Mouse (Mus musculus) erythroid progenitor cell, adult 5-6 weeks (primary cell): ENCODE measurements around the gene Vps37b. TPM values are rescaled to one million over a fixed set of nuclear protein-coding genes. Genes with fewer than 3 reads are reported as not detected.

ENCODE experiments used
- ATAC-seq: replicated peaks from 2 replicates; pipeline ENCODE4 v1.8.0; 2016; ENCODE audit warnings: moderate number of reproducible peaks, mild to moderate bottlenecking, moderate TSS enrichment, inconsistent platforms; ENCODE audit not compliant: poor library complexity, low FRiP score, severe bottlenecking
- total RNA-seq, 2 experiments: library from RNA; stranded (forward) in 1 of 2; stranded (reverse) in 1 of 2; fragments of 150-400 nt in 1 of 2; fragments of 186-747, 209-891 nt in 1 of 2; gene quantifications; 2 replicates each; pipeline versions ENCODE4 v1.2.3 to v1.2.4; 2015 to 2017; ENCODE audit warnings: low replicate concordance in 2 of 2

The Vps37b gene
- total RNA-seq, 2 experiments from 2014 or later, result 9.6 to 15.5 TPM

DNA sequence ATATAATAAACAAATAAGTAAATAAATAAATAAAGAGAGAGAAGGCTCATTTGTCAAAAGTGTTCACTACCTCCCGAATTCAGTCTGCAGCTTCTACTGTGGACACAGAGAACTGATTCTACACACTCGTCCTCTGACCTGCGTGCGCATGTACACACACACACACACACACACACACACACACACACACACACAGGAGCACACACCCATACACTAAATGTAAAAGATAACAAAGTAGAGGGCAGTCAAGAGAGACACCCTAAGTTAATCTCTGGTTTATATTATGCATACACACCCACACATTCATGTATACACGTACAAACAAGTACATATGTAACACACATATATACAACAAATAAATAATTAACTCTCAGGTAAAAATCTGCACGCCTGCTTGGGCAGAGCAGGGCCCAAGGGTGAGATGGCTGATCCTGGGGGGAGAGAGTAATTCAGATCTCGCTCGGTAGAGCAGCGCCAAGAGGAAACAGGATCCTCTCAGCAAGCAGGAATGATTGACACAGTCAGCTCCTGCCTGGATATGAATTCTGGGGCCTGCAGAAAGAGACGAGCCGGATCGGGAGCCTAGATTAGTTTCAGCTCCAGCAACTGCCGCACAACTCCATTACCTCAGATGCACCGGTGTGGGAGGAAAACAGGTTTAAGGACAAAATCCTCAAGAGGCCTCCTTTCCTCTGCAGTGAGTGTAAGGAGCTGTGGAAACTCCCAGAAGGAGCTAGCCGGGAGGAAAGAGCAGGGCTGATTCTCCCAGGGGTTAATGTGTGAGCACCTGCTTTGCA lies 17.4 kb upstream of the Vps37b start:
- no peak for ATAC-seq

GRCm38 (mm10) chr5:124046741-124047401 lies 14.8 kb upstream of the Vps37b start:
- ATAC-seq, result no peak

DNA sequence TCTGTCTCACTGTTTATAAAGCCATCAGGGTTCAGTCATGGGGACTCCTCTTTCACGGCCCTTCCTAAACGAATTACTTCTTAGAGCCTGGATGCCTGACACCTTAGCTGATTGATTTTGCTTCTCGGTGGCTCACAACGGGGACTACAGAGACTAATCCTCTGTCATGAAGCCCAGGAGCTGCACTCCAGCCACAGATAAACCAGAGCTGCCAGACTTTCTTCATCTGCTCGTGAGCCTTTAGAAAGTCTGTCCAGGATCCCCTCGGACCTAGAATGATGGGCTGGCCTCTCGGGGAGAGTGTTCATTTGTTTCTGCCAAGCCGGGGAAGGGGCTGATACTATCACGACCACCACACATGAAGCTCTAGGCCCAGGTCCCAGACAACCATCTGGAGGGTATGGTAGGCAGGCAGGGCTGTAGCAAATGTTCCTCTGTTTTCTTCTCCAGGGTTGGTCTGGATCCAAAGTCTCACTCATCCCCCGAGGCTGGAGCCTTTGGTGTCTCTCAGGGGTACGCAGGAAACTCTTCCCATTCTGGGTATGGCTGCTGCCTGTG lies 13.5 kb upstream of the Vps37b start:
- ATAC-seq, result no peak

DNA sequence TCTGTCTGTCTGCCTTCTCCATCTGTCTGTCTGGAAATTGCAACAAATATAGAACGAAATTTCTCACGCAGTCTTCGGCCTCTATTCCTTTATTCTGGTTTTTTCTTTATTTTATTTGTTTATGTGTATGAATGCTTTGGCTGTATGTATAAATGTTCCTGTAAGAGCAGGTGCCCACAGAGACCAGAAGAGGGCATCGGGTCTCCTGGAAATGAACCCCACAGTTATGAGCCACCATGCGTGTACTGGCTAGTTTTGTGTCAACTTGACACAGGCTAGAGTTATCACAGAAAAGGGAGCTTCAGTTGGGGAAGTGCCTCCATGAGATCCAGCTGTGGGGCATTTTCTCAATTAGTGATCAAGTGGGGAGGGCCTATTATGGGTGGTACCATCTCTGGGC lies 11.9 kb upstream of the Vps37b start:
- no peak for ATAC-seq

DNA sequence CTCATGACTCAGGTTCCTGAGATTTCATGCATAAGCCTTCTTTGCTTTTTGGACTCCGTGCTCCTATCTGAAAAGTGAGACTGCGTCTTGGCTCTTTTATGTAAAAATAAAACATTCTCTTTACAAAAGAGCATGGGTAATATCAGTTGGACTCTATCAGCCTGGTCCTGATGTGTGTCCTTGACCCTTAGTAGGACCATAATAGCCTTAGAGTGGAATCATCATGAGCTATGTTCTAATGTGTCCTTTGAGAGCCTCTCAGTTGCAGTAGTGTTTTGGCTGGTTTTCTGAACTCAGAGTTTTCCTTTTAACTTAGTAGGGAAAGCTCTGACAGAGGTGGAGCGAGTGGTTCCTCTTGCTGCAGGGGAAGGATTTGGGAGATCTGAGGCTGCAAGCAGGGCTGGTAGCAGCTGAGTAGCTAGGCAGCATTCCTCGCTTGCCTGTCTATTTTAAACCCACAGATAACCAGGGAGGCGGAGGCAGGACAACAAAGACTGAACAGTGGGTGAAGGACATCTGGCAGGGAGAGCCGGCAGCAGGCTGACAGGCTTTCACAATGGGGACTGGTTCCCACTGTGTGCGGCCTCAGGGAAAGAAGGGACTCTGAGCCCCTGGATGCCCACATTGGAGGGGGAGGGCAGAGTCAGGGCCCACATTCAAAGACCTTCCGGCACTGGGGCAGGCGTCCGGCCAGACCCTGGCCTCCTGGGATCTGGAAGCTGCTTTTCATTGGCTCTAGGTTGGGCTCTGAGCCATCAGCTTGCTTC lies 11.3 kb upstream of the Vps37b start:
- no peak for ATAC-seq

DNA sequence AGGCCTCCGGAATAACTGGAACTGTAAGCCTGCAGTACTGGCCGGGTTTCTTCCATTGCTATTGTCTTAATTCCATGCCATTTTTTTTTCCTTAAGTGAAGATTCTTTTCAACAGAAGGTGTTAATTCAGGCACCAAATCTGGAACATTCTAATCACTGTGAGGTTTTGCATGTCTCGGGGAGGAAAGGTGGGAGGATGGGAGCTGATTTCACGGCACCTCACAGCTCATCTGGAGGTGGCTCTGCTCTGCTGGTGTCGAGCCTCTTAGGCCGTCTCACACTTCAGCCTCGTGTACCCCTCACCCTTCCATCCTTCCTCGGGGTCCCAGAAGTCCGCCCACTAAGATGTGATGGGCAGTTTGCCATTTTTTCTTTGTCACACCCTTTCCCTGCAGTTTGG lies 9.0 kb upstream of the Vps37b start:
- ATAC-seq, result no peak

DNA sequence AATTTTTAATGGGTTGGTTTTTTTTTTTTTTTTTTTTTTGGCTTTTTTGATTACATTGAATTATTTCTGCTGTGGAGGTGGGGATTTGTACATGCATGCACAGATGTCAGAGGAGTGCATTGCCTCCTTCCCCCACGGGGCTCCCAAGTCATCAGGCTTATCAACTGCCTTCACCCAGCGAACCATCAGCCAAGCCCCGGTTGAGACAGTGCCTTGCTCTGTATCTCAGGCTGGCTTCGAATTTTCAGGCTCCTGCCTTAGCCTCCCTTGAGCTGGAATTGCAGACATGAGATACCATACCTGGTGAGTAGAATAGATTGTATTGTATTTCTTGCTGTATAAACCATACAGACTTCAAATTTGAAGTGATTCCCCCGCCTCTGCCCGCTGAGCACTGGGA lies 7.5 kb upstream of the Vps37b start:
- no peak for ATAC-seq

DNA sequence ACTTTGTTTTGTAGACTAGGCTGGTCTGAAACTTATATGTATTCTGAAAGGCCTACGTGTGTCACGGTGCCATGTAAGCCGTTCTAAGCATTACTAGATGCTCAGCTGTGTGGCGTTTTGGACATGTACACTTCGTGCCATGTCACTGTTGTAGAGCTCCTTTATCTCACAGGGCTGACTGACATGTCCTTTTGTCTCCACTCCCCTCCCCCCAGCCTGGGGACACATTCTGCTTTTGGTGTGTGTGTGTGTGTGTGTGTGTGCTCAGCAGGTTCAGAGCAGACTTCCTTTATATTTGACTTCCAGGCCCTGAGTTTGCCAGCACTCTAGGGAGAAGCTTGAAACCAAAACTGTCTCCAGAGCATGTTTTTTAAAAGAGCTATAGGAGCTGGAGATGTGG lies 4.8 kb upstream of the Vps37b start:
- no peak for ATAC-seq

GRCm38 (mm10) chr5:124036341-124036740 lies 4.3 kb upstream of the Vps37b start:
- no peak for ATAC-seq

DNA sequence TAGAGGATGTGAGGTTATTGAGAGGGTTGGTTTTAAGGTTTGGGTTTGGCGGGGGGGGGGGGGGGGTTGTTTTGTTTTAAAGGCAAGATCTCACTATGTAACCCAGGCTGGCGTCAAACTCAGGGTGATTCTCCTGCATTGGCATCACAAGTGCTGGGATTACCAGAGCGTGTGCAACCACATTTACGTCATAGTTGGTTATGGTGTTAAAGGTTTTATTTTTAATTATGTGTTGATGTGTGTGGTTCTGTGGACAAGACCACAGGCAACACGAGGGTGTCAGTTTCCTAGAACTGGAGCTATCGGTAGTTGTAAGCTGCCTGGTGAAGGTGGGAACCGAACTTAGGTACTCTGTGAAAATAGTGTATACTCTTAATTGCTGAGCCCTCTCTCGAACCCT lies 3.7 kb upstream of the Vps37b start:
- ATAC-seq, result no peak

DNA sequence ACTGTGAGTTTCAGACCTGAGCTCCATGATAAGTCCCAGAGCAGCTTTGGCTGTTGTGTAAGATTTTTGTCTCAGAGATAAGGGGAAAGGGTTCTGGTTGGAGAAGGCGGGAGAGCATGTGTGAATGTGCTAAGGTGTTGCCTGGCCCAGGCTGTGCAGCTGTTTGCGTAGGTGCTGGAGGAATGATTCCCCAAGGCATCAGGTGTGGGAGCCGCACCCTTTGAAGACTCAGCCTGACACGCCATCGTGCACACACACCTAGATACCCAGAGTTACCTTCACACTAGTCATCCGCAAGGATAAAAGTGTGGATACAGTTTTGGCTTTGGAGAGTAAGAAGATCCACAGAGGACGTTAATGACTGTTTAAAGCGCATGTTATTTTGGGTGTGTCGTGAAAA lies 3.3 kb upstream of the Vps37b start:
- no peak for ATAC-seq

DNA sequence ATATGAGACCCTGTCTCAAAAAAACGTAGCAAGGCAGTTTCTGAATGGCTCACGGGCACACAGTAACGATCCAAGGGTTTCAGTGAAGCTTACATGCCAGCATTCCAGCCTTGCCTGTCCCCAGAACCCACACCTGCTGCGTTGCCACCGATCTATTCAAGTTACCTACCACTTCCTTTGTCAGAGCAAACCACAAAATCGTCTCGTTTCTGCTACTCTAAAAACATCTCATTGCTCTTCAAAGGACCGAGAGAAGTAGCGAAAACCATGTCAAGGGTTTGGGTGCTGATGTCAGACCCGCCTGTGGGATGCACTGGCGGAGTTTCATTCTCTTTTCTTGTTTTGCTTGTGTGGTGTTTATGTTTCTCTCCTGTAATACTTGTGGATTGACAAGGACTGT lies 2.4 kb upstream of the Vps37b start:
- ATAC-seq, result no peak

DNA sequence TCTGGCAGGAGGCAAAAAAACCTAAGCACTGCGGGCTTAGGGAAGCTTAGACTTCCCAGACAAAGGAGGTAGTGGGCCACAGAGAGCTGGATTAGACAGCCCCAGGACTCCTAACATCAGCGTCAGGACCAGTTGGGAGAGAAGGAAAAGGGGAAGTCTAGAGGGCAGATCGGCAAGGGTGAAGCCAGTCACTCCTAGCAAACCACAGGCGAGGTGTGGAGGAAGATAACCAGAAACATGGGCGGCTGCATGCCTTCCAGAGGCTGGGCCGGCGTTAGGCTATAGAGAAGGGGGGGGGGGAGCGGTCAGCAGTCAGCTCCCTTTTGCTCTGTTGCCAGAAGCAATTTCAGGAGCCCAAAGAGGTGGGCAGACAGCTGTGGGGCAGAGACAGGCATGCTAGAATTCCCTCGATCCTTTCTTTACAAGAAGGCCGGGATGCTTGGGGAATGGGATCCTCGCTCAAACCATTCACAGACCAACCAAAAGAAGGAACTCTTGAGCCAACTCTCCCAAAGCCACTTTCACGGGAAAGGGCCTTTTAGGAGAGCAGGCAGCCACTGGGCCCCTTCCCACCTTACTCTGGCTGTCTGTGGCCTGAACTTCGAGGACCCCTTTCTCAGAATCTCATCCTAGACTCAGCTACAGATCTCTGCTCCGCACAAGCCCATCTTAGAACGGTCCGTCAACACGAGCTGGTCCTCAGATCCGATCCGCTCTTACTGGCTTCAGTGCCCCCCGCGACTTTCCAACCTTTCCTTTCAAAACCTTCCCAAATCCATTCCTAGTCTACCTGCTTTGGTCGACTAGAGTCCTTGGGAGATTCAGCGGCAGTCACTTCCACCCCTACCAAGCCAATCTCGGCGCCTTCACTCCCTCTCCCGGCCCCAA lies 758 bp downstream of the Vps37b start:
- ATAC-seq, result peak; percentile 86

- no peak for ATAC-seq
Observed at GRCm38 (mm10) chr5:124030386-124031067, 1.5 kb downstream of the Vps37b start.

- ATAC-seq, result no peak
Observed at GRCm38 (mm10) chr5:124029220-124030035, 2.6 kb downstream of the Vps37b start.

GRCm38 (mm10) chr5:124028680-124029079 lies 3.4 kb downstream of the Vps37b start:
- ATAC-seq, result no peak

GRCm38 (mm10) chr5:124027702-124028470 lies 4.2 kb downstream of the Vps37b start:
- no peak for ATAC-seq
